Mouse (Mus musculus) intestine, embryonic 14.5 days (tissue): ENCODE results near the gene Rps2. TPM values are rescaled to one million over a fixed set of nuclear protein-coding genes. Genes with fewer than 3 reads are reported as not detected.

ENCODE experiments used
- ATAC-seq: fragments of 200-750 bp; cut with Nextera tagmentation; replicated peaks from 2 replicates; pipeline ENCODE4 v1.8.0; 2017; ENCODE audit warnings: low read depth, moderate number of reproducible peaks, moderate TSS enrichment, moderate library complexity; ENCODE audit not compliant: low FRiP score, low TSS enrichment
- DNase-seq: peaks from one replicate; pipeline ENCODE4 v3.0.0-alpha.2; 2018; ENCODE audit warnings: low spot score
- H3K27ac ChIP-seq: fragments of 300-500 bp; sonication (generic); 2 replicates; pipeline ENCODE4 v1.5.1; 2014; ENCODE audit warnings: low read depth, mild to moderate bottlenecking, control low read depth
- H3K27me3 ChIP-seq: fragments of 300-500 bp; sonication (generic); replicated peaks from 2 replicates; pipeline ENCODE4 v1.6.1; 2014; ENCODE audit warnings: low read length, control low read depth; ENCODE audit not compliant: control insufficient read depth, insufficient read depth
- H3K36me3 ChIP-seq: fragments of 300-500 bp; sonication (generic); 2 replicates; pipeline ENCODE4 v1.6.1; 2014; ENCODE audit warnings: low read length, control low read depth; ENCODE audit not compliant: control insufficient read depth, insufficient read depth
- H3K4me1 ChIP-seq: fragments of 300-500 bp; sonication (generic); replicated peaks from 2 replicates; pipeline ENCODE4 v1.6.1; 2014; ENCODE audit warnings: low read length, control low read depth, mixed read lengths; ENCODE audit not compliant: control insufficient read depth, insufficient read depth
- H3K4me2 ChIP-seq: fragments of 300-500 bp; sonication (generic); 2 replicates; pipeline ENCODE4 v1.6.1; 2014; ENCODE audit warnings: low read length
- H3K4me3 ChIP-seq: fragments of 300-500 bp; sonication (generic); 2 replicates; pipeline ENCODE4 v1.5.1; 2014; ENCODE audit warnings: low read depth, low read length, control low read depth, mixed read lengths
- H3K9ac ChIP-seq: fragments of 300-500 bp; sonication (generic); 2 replicates; pipeline ENCODE4 v1.6.1; 2014; ENCODE audit warnings: mild to moderate bottlenecking, low read length
- H3K9me3 ChIP-seq: fragments of 300-500 bp; sonication (generic); 2 replicates; pipeline ENCODE4 v1.6.1; 2016; ENCODE audit warnings: low read length, control low read depth; ENCODE audit not compliant: control insufficient read depth
- WGBS: fragments of 180-500 bp; shearing (Covaris S2); extraction: QIAGEN DNeasy Blood & Tissue Kit; methylation state at CpG from one replicate; pipeline ENCODE4 v1.1.7; 2014; 5-methylcytosine and 5-hydroxymethylcytosine counted together
- polyA plus RNA-seq: library from polyadenylated mRNA; unstranded; fragments of >200 nt; fragmentation: Nextera tagmentation; extraction: Ambion mirVana; gene quantifications from 2 replicates; pipeline ENCODE4 v1.2.1, GENCODE M21; 2014

Gene Rps2
- polyA plus RNA-seq, 1 experiment from 2014 or later, result 1,859 TPM

DNA sequence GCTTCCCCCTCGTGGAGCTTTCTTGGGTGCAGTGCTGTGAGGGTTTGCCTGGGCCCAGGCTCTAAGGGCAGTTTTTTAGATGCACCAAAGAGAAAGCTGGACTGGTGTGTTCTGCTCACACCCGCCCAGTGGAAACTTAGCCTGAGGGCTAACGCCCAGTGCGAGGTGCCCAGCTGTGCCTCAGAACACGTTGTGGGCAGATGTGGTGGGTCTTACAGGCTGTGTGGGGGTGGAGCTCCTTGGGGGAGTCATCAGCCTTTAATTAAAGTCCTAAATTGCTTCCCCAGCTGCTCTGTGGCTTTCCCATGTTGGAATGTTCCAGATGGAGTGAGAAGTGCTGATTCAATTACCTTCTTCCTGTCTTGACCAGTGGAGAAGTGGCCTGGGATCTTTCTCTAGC, 43.2 kb downstream of the Rps2 start:
- Histone ChIP-seq H3K4me1 (no peaks in the 10 kb centered on the region; the same call in 1 of the 2 replicates), H3K9ac (no peak overlapping the region), H3K4me3 (no peak overlapping the region), H3K27me3 (no peaks in the 10 kb centered on the region), H3K27ac (no peak overlapping the region), H3K36me3 (no peaks in the 10 kb centered on the region), H3K9me3 (no peaks in the 10 kb centered on the region), H3K4me2 (no peak overlapping the region)
- ATAC-seq (no peak), DNase-seq (no peak)
- WGBS, result 59% methylated on average over 5 of the region's 5 CpGs

DNA sequence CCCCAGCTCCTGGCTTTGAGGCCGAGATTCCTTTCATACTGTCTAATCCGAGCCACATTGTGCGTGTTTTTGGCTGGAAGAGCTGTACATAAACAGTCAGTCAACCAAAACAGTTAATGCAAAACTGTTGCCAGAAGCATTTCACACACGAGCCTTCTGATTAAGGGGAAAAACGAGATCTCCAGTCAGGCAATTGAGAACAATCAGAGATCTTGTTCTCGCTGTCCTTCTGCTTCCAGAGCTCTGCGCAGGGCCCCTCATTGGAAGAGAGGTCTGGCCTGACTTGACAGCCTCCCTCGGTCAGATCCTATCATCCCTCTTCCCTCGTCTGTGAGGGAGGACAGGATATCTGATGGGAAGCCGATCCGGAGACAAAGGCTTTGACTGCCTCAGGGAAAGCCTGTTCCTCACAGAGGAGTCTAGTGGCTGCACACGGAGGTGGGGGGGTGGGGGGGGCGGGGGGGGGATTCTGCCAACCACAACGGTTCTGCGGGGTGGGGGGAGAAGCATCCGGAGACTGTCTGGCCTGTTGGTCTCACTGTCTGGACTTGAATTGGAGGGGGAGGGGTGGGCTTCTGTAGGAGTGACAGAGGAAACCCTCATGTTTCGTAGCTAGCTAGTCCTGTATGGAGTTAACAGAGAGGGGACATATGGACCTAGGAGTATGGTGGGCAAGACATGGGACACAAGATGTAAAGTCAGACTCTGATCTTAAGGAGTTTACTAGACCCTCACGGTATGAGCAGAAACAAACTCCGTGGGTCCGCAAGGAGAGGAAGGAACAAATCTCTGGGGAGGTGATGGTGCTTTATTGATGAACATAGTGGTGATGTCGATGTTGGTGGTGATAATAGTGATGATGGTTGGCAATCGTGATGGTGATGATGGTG, 47.3 kb downstream of the Rps2 start:
- 0 out of 2 replicates have a peak overlapping the region, but pooled peaks have one; percentile 38 for H3K27ac ChIP-seq
- no peak overlapping the region for H3K9ac ChIP-seq
- no peak overlapping the region for H3K4me3 ChIP-seq
- H3K27me3 ChIP-seq, result no peaks in the 10 kb centered on the region
- no peak overlapping the region for H3K4me2 ChIP-seq
- no peaks in the 10 kb centered on the region for H3K9me3 ChIP-seq
- 45% methylated on average over 22 of the region's 22 CpGs for WGBS
- no peaks in the 10 kb centered on the region for H3K36me3 ChIP-seq
- ATAC-seq (no peak), DNase-seq (no peak)
- no peaks in the 10 kb centered on the region; the same call in 1 of the 2 replicates for H3K4me1 ChIP-seq

DNA sequence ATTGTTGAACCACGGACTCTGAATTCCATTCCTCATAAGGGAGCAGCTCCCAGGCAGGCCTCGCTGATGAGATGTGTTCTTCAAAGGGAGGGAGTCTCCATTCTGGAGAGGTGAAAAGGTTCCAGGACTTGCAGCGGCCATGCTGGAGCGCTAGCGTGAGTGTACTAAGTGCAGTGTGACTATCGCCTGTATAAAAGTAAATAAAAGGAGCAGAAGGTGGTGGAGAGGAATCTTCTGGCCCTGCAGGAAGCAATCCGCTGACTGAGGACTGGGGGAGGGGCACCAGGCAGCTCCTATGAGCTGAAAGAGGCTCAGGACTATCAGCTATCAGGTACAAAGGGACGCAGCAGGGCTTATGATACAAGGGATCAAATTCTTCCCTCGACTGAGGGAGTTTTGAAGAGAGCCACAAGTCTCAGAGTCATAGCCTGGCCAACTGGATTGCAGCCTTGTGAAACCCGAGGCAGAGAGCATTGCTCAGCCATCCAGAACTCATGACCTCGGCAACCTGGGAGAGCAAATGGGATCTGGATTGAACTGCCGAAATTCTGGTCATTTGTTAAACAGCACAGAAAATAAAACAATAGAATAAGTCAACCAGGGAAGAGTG, 48.5 kb downstream of the Rps2 start:
- no peak overlapping the region for H3K9ac ChIP-seq
- no peaks in the 10 kb centered on the region for H3K9me3 ChIP-seq
- no peaks in the 10 kb centered on the region for H3K27me3 ChIP-seq
- H3K4me2 ChIP-seq, result no peak overlapping the region
- WGBS, result 21% methylated on average over 12 of the region's 12 CpGs
- no peak overlapping the region for H3K27ac ChIP-seq
- ATAC-seq (no peak), DNase-seq (no peak)
- no peak overlapping the region for H3K4me3 ChIP-seq
- H3K36me3 ChIP-seq, result no peaks in the 10 kb centered on the region
- no peaks in the 10 kb centered on the region; the same call in 1 of the 2 replicates for H3K4me1 ChIP-seq

GRCm38 (mm10) chr17:24769146-24769545, 51.2 kb downstream of the Rps2 start:
- DNase-seq (no peak), ATAC-seq (no peak)
- Histone ChIP-seq H3K4me1 (no peaks in the 10 kb centered on the region; the same call in 1 of the 2 replicates), H3K27ac (no peak overlapping the region), H3K4me3 (no peak overlapping the region), H3K36me3 (no peaks in the 10 kb centered on the region), H3K9me3 (0 out of 2 replicates have a peak, but pooled peaks cover 4% of the 10 kb centered on the region), H3K27me3 (no peaks in the 10 kb centered on the region), H3K4me2 (no peak overlapping the region), H3K9ac (no peak overlapping the region)
- WGBS, result 28% methylated on average over 3 of the region's 3 CpGs

Other genes with a start within 250 kb of the Rps2 start
- gene E4f1, start 247.8 kb upstream of the Rps2 start, polyA plus RNA-seq, result 23.2 and 23.8 TPM in 2 replicates
- gene Pgp, start 247.7 kb upstream of the Rps2 start, polyA plus RNA-seq, result 73.1 and 81.0 TPM in 2 replicates
- gene Bricd5, start 244.2 kb upstream of the Rps2 start, polyA plus RNA-seq, result 0.50 and 0.53 TPM in 2 replicates
- 32.3 and 32.7 TPM in 2 replicates for gene Mlst8, start 239.0 kb upstream of the Rps2 start, polyA plus RNA-seq
- 2.1 and 2.8 TPM in 2 replicates for gene Caskin1, start 229.5 kb upstream of the Rps2 start, polyA plus RNA-seq
- gene Traf7, start 190.2 kb upstream of the Rps2 start, polyA plus RNA-seq, result 97.3 and 104 TPM in 2 replicates
- gene Rab26, start 183.9 kb upstream of the Rps2 start, polyA plus RNA-seq, result 2.6 and 5.7 TPM in 2 replicates
- 26.8 and 28.4 TPM in 2 replicates for gene Pkd1, start 168.3 kb upstream of the Rps2 start, polyA plus RNA-seq
- gene Tsc2, start 85.5 kb upstream of the Rps2 start, polyA plus RNA-seq, result 55.8 and 59.3 TPM in 2 replicates
- gene Nthl1, start 85.4 kb upstream of the Rps2 start, polyA plus RNA-seq, result 18.6 and 22.9 TPM in 2 replicates
- gene Slc9a3r2, start 67.8 kb upstream of the Rps2 start, polyA plus RNA-seq, result 51.7 and 58.2 TPM in 2 replicates
- not detected in 2 replicates for gene Npw, start 59.7 kb upstream of the Rps2 start, polyA plus RNA-seq
- gene Zfp598, start 48.4 kb upstream of the Rps2 start, polyA plus RNA-seq, result 28.0 and 30.6 TPM in 2 replicates
- gene Syngr3, start 28.2 kb upstream of the Rps2 start, polyA plus RNA-seq, result 7.5 and 7.7 TPM in 2 replicates
- gene Gfer, start 22.0 kb upstream of the Rps2 start, polyA plus RNA-seq, result 48.1 and 48.5 TPM in 2 replicates
- 6.4 and 7.2 TPM in 2 replicates for gene Noxo1, start 21.9 kb upstream of the Rps2 start, polyA plus RNA-seq
- gene Tbl3, start 10.5 kb upstream of the Rps2 start, polyA plus RNA-seq, result 86.2 and 90.1 TPM in 2 replicates
- gene Rnf151, start 53 bp upstream of the Rps2 start, polyA plus RNA-seq, result 0.15 TPM in 2 replicates
- 258 and 296 TPM in 2 replicates for gene Ndufb10, start 6.4 kb downstream of the Rps2 start, polyA plus RNA-seq
- gene Rpl3l, start 9.7 kb downstream of the Rps2 start, polyA plus RNA-seq, result not detected in 2 replicates
- 32.3 and 33.9 TPM in 2 replicates for gene Msrb1, start 18.5 kb downstream of the Rps2 start, polyA plus RNA-seq
- 0.24 and 1.1 TPM in 2 replicates for gene Hs3st6, start 34.9 kb downstream of the Rps2 start, polyA plus RNA-seq
- not detected in 2 replicates for gene Meiob, start 86.2 kb downstream of the Rps2 start, polyA plus RNA-seq
- gene Hagh, start 122.0 kb downstream of the Rps2 start, polyA plus RNA-seq, result 35.5 and 39.1 TPM in 2 replicates
- gene Fahd1, start 132.2 kb downstream of the Rps2 start, polyA plus RNA-seq, result 30.4 and 33.9 TPM in 2 replicates
- gene Igfals, start 147.9 kb downstream of the Rps2 start, polyA plus RNA-seq, result 0.63 and 0.84 TPM in 2 replicates
- 58.8 and 61.9 TPM in 2 replicates for gene Nubp2, start 168.2 kb downstream of the Rps2 start, polyA plus RNA-seq
- gene Spsb3, start 168.5 kb downstream of the Rps2 start, polyA plus RNA-seq, result 36.3 and 37.0 TPM in 2 replicates
- gene Eme2, start 177.0 kb downstream of the Rps2 start, polyA plus RNA-seq, result 21.6 and 24.1 TPM in 2 replicates
- gene Mrps34, start 177.0 kb downstream of the Rps2 start, polyA plus RNA-seq, result 100 and 110 TPM in 2 replicates
- gene Nme3, start 178.4 kb downstream of the Rps2 start, polyA plus RNA-seq, result 86.4 and 90.7 TPM in 2 replicates
- gene Mapk8ip3, start 218.9 kb downstream of the Rps2 start, polyA plus RNA-seq, result 36.0 and 40.7 TPM in 2 replicates
- 125 and 143 TPM in 2 replicates for gene Jpt2, start 242.6 kb downstream of the Rps2 start, polyA plus RNA-seq